Mouse (Mus musculus) thymus, postnatal 0 days (tissue): ENCODE measurements around the gene Gps1. TPM values are rescaled to one million over a fixed set of nuclear protein-coding genes. Genes with fewer than 3 reads are reported as not detected.
"Not testable (repeated sequence)": the region's sequence is repeated elsewhere in the genome, so short reads cannot be mapped to it uniquely, and the experiment has no call there.

Experiments used
- DNase-seq: peaks from one replicate; pipeline ENCODE4 v3.0.0-alpha.2; 2015; ENCODE audit warnings: low spot score
- polyA plus RNA-seq: library from polyadenylated mRNA; unstranded; fragments of >200 nt; fragmentation: Nextera tagmentation; extraction: Ambion mirVana; gene quantifications from 2 replicates; pipeline ENCODE4 v1.2.1, GENCODE M21; 2015

Gene Gps1
- polyA plus RNA-seq, 1 experiment from 2014 or later = 130 TPM

DNA sequence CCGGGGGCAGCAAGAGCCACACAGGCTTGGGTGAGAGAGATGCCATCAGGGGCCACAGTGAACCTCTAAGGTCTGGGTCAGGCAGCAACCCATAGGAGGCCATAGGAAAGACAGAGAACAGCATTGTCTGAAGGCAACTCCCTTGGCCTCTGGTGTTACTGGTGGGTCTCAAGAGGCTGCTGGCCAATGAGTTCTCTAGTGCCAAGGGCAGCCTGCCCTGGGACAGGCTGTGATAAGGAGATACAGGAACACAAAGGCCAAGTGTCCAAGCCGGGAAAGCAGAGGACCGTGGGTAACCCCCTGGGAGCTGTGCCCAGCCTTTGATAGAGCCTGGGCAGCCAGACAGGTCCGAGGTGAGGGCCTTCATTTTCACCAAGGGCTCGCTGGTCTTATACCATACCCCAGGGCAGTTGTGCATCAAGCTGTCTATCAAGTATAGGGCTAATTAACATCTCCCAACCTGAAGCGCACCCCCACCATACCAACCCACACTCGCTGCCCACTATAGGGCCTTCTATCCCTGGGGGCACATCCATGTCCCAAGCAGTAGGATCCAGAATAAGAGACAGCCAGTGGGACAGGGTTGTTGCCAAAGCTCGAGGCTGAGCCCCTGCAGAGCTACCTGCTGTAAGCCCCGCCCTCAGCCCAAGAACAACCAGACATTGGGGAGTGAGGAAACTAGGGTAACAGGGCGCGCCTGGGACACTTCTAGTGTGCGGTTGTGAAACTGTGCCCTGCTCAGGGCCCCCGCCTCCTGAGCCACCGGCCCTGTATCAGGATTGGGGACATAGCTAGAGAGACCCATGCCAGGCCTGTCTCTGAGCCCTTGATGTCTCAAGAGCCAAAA, 37.2 kb downstream of the Gps1 start:
- no peak for DNase-seq

DNA sequence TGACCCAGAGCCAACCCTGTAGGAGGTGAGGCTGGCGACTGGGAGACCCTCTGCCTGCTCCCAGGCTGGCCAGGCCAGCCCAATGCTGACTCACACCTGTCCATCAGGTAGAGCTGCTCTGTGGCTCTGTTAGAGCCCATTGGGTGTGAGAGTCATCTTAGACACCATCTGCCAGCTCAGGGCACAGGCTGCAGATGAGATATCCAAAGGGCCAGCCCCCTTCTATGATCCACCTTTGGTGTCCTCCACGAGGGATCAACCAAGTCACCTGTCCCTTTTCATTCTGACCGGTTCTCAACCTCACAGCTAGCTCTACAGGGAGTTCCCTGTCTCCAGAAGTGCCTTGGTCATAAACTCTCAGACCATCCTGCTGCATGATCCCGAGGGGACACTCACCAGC, 38.2 kb downstream of the Gps1 start:
- DNase-seq = no peak

DNA sequence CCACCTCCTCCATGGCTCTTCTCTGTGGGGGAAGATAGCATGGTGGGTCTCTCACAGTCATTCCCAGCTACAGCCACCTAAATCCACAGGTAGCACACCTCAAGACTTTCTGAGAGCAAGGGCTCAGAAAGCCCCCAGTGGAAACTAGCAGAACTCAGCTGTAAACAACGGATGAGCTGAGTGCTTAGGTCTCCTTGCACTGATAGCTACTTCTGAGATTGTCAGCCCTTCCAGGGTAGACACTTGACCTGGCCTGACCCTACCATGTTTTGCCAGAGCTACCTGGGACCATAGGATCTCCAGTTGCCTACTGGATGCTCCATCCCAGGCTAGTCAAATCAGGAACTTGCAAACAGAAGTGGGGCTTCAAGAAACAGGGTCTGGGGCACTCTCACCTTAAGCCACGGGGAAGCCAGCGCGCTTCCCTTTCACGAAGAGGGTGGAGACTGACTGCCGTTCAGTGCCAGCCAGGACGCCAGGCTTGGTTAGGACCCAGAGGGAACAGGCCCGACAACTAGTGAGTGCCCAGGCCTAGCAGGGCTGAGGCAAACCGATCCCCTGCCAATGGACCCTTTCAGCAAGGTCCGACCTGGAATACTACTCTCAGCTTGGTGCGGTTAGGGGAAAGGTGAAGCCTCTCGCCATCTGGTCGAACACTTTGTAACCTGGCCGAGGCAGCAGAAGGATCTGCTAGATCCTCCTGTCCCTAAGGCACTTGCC, 38.9 kb downstream of the Gps1 start:
- DNase-seq = peak; percentile 37

GRCm38 (mm10) chr11:120823551-120823947, 39.5 kb downstream of the Gps1 start:
- DNase-seq = peak; percentile 50

- DNase-seq = peak; percentile 93
These were observed 40.1 kb downstream of the Gps1 start, which contains the start of gene Fasn for GRCm38 (mm10) chr11:120823956-120824786. Gene Fasn, minus strand, starts transcription at chr11:120824547.

DNA sequence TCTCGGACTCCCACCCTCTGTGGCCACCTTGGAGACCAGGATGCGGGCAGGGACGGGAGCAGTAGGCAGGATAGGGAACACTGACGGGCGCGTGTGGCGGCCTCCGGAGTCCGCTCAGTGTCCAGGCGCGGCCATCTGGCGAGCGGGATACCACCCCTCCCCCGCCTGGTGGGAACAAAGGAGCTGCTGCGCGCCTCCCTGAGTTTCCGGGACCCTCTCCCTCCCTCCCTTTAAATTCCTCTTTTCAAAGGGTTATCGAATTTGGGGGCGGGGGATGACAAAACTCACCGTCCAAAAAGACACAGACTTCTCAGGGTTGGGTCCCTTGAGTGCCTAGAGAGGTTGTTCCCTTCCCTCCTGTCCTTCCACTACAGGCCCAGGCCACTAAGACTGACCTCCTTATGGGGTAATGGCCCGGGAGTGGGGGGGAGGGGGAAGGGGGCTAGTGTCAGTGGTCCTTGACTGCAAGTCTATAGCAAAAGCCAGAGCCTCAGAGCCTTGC, 40.8 kb downstream of the Gps1 start:
- no peak for DNase-seq

GRCm38 (mm10) chr11:120825289-120825863, 41.3 kb downstream of the Gps1 start:
- DNase-seq = peak; percentile 59

DNA sequence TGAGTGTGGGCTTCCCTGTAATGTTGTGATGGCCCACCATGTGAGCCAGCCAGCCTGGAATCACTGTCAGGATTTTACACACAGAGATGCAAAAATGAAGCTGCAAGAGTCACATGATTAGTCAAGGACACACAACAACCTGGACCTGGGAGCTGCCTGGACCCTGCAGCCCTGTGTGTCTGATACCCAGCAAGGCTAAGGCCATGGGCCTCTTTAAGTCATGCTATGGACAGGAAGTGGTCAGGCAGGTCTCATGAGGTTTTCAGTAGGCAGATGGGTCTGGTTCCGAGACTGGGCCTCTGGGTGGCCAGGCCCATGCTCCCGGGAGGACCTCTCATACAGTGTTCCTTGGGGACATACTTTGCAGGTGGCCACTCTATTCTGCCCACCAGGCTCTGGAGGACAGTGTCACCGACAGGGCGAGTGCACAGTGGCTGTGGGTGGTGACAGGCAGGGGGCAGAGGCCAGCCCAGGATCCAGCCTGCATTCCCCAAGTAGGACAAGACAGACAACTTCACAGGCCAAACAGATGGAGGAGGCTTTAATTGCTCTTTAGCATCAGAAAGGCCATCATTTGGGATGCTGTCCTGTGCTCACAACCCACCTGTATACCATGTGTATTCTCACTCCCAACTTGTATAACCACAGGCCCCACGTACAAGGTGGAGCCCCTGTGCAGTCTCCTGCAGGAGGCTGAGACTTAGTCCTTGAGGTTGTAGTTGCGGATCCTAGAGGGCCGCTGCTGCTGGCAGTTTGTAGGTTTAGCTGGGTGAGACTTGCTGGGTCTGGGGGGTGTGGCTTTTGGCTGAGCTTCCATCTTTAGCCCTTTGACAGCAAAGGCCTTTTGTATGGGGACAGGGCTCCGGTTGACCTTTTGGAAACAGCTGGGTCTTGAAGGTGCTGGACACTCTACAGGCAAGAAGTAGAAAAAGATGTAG, 42.2 kb downstream of the Gps1 start:
- DNase-seq = no peak

DNA sequence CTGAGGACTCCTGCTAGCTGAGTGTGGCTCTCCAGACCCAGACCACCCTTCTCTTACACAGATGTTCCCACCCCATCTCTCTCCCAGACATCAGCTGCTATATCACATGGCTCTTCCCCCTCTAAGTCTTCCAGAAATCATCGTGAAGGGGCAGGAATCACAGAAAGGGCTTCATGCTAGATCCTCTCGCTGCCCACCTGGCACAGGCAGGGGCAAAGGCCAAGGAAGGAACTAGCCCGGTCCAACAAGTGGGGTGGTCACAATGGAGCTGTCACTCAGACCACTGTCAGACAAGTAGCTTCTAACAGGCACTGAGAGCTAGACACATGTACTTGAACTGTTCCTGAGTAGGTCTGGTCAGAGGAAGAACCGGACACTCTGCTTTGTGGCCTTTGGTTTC, 44.3 kb downstream of the Gps1 start:
- DNase-seq = no peak

- DNase-seq = no peak
These were observed 45.9 kb downstream of the Gps1 start for GRCm38 (mm10) chr11:120829757-120830532.

GRCm38 (mm10) chr11:120830686-120831085, 46.6 kb downstream of the Gps1 start:
- DNase-seq = no peak

- no peak for DNase-seq
These were observed 47.8 kb downstream of the Gps1 start for GRCm38 (mm10) chr11:120831659-120832440.

DNA sequence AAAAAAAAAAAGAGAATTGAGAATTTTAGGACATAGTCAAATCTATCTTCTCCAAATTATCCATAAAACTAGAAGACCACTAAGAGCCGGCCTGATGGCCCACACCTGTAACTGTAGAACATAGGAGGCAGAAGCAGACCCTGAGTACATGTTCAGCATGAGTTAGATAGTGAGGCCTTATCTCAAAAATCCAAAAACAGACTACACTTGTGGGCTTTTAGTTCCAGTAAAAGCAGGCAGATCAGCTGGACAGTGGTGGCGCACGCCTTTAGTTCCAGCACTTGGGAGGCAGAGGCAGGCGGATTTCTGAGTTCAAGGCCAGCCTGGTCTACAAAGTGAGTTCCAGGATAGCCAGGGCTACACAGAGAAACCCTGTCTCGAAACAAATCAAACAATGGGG, 48.9 kb downstream of the Gps1 start:
- not testable (repeated sequence) for DNase-seq

GRCm38 (mm10) chr11:120833555-120834280, 49.6 kb downstream of the Gps1 start:
- DNase-seq = no peak
